Mouse (Mus musculus): ENCODE data around the gene Hist3h2ba. TPM values are rescaled to one million over a fixed set of nuclear protein-coding genes. Genes with fewer than 3 reads are reported as not detected.

Gene Hist3h2ba
- 75.5 and 84.8 TPM in 2 replicates for polyA plus RNA-seq (2014; fragmentation: Nextera tagmentation; extraction: Ambion mirVana)

DNA sequence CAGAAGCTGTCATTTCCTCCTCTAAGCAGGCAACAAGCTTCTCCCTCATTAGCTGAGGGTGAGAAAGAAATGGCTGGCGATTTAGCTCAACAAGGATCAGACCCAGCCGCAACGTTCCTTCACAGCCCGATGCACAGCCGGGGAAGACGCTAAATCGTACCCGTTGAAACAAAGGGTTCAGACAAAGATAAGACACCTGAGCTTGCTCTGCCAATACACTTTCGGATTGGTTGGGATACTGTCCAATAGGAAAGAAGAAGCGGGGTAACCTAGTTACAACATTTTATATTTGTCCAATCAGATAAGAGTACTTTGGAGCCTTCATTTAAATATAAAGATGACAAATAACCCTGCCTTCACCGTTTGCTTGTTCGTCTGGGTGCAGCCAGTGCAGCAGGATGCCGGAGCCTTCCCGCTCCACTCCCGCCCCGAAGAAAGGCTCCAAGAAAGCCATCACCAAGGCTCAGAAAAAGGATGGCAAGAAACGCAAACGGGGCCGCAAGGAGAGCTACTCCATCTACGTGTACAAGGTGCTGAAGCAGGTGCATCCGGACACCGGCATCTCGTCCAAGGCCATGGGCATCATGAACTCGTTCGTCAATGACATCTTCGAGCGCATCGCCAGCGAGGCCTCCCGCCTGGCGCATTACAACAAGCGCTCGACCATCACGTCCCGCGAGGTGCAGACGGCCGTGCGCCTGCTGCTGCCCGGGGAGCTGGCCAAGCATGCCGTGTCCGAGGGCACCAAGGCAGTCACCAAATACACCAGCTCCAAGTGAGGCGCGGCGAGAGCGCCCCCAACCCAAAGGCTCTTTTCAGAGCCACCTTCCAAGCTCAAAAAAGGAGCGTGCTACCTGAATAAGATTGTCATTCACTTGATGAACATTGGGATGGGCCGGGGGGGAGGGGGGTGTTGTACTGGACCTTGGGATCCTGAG lies at the start of gene Hist3h2ba:
Gene Hist3h2ba, plus strand, starts transcription at position 379 of the 938 bp plus-strand sequence.
- Histone ChIP-seq H3K9me3 (ENCODE audit: control insufficient read depth, low read length) (no peaks in the 10 kb centered on the region), H3K4me3 (ENCODE audit: low read depth, low read length) (peak within 1 kb of the TSS; percentile 54), H3K9ac (ENCODE audit: low read length) (peak within 1 kb of the TSS; percentile 85), H3K27me3 (ENCODE audit: control insufficient read depth, insufficient read depth, low read length) (no peaks in the 10 kb centered on the region), H3K36me3 (ENCODE audit: control insufficient read depth, insufficient read depth, low read length) (no peaks in the 10 kb centered on the region), H3K4me2 (ENCODE audit: low read depth) (peak within 1 kb of the TSS; percentile 76), H3K27ac (ENCODE audit: low read depth, low read length) (peak within 1 kb of the TSS; percentile 97), H3K4me1 (ENCODE audit: control insufficient read depth, insufficient read depth, low read length) (peaks cover 4% of the 10 kb centered on the region; the same call in 1 of the 2 replicates)
- DNase-seq (ENCODE audit: low spot score) (peak; percentile 84), ATAC-seq (ENCODE audit: insufficient read depth, low FRiP score, low TSS enrichment) (peak; percentile 92)
- WGBS: under 1% methylated on average over 45 of the region's 48 CpGs

DNA sequence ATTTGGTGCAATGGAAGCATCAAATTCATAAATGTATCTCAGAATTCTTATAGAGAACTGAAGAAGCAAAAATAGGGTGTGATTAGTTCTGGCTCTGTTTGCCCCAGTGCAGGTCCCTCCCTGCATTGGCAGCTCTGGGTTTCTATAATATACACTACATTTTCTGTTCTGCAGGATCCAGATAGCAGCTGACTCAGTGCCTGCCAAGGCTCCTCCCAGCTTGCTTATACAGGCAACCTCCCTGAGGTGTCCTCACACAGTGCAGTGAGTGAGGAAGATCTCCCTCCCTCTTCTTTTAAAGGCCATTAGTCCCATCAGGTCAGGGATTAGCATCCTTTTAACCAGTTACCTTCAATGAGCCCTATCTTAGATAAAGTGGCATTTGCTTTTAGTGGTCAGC lies 47.6 kb upstream of the Hist3h2ba start:
- Histone ChIP-seq H3K27ac (ENCODE audit: low read depth, low read length) (no peak overlapping the region), H3K27me3 (ENCODE audit: control insufficient read depth, insufficient read depth, low read length) (no peaks in the 10 kb centered on the region), H3K4me3 (ENCODE audit: low read depth, low read length) (no peak overlapping the region), H3K9ac (ENCODE audit: low read length) (no peak overlapping the region), H3K4me1 (ENCODE audit: control insufficient read depth, insufficient read depth, low read length) (peaks cover 6% of the 10 kb centered on the region; the same call in 1 of the 2 replicates), H3K4me2 (ENCODE audit: low read depth) (no peak overlapping the region), H3K36me3 (ENCODE audit: control insufficient read depth, insufficient read depth, low read length) (no peaks in the 10 kb centered on the region), H3K9me3 (ENCODE audit: control insufficient read depth, low read length) (no peaks in the 10 kb centered on the region)
- ATAC-seq (ENCODE audit: insufficient read depth, low FRiP score, low TSS enrichment): no peak
- DNase-seq (ENCODE audit: low spot score): no peak

DNA sequence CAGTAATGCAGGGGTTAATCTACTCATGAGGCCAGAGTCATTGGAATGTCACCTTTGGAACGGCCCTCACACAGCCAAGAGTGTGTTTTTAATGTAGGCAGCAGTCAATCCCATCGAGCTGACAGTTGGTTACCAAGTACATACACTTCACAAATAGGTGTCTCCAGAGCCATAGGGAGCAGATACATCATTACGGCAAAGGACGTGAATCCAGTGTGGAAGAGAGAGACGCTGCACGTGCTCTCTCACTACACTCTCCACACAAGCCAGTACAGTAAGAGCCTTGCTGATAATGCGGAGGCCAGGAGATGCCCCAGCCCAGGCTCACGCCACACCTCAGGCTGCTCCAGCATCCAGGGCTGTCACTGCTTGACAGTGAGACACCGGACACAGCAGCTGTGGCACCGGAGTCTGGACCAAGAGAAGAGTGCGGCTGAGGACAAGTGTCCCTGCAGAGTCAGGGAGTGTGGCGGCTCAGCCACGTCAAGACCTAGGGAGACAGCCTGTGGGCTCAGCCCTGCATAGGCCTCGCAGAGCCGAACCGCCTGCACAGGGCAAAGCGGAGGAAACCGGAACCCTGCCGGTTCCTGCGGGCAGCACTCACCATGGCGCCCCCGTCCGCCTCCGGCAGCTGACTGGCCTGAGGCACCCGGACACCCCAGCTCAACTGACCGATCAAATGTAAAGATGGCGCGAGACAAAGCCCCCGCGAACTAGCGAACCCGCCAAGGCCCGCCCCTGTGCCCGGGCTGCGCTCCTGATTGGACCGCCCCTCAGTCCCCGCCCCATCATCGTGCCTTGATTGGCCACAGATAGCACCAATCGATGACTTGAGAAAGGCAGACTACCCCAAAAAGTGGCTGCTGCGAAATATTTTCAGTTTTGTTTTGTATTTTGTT lies 45.0 kb upstream of the Hist3h2ba start, which contains the start of gene Zfp39:
Gene Zfp39, minus strand, starts transcription at position 715 of the 899 bp plus-strand sequence.
- H3K4me2 ChIP-seq (ENCODE audit: low read depth): peak within 1 kb of the TSS; percentile 93
- ATAC-seq (ENCODE audit: insufficient read depth, low FRiP score, low TSS enrichment) (peak; percentile 99), DNase-seq (ENCODE audit: low spot score) (peak; percentile 95)
- peak within 1 kb of the TSS; percentile 76 for H3K4me3 ChIP-seq (ENCODE audit: low read depth, low read length)
- peak within 1 kb of the TSS; percentile 68 for H3K27ac ChIP-seq (ENCODE audit: low read depth, low read length)
- no peaks in the 10 kb centered on the region for H3K9me3 ChIP-seq (ENCODE audit: control insufficient read depth, low read length)
- under 1% methylated on average over 40 of the region's 40 CpGs for WGBS
- peak within 1 kb of the TSS; percentile 91 for H3K9ac ChIP-seq (ENCODE audit: low read length)
- H3K36me3 ChIP-seq (ENCODE audit: control insufficient read depth, insufficient read depth, low read length): no peaks in the 10 kb centered on the region
- H3K4me1 ChIP-seq (ENCODE audit: control insufficient read depth, insufficient read depth, low read length): peaks cover 6% of the 10 kb centered on the region; the same call in 1 of the 2 replicates
- H3K27me3 ChIP-seq (ENCODE audit: control insufficient read depth, insufficient read depth, low read length): no peaks in the 10 kb centered on the region

DNA sequence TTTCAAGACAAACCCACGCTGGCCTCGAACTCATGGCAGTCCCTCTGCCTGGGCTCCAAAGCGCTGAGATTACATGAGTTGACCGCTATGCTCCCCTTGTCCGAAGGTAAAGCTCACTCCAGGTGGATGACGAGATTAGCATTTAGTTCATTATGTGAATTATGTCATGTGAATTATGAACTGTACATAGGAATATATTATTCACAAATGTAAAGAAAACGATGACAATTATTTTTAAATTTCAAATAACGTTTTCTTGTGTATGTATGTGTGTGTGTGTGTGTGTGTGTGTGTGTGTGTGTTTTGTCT lies 44.4 kb upstream of the Hist3h2ba start:
- Histone ChIP-seq H3K27ac (ENCODE audit: low read depth, low read length) (no peak overlapping the region), H3K36me3 (ENCODE audit: control insufficient read depth, insufficient read depth, low read length) (no peaks in the 10 kb centered on the region), H3K4me2 (ENCODE audit: low read depth) (peak overlapping the region; percentile 49), H3K27me3 (ENCODE audit: control insufficient read depth, insufficient read depth, low read length) (no peaks in the 10 kb centered on the region), H3K4me1 (ENCODE audit: control insufficient read depth, insufficient read depth, low read length) (peaks cover 6% of the 10 kb centered on the region; the same call in 1 of the 2 replicates), H3K4me3 (ENCODE audit: low read depth, low read length) (peak overlapping the region; percentile 76), H3K9ac (ENCODE audit: low read length) (no peak overlapping the region), H3K9me3 (ENCODE audit: control insufficient read depth, low read length) (no peaks in the 10 kb centered on the region)
- 6% methylated on average over 8 of the region's 8 CpGs for WGBS
- no peak for DNase-seq (ENCODE audit: low spot score)
- 0 out of 2 replicates have a peak, but pooled peaks have one; percentile 27 for ATAC-seq (ENCODE audit: insufficient read depth, low FRiP score, low TSS enrichment)

DNA sequence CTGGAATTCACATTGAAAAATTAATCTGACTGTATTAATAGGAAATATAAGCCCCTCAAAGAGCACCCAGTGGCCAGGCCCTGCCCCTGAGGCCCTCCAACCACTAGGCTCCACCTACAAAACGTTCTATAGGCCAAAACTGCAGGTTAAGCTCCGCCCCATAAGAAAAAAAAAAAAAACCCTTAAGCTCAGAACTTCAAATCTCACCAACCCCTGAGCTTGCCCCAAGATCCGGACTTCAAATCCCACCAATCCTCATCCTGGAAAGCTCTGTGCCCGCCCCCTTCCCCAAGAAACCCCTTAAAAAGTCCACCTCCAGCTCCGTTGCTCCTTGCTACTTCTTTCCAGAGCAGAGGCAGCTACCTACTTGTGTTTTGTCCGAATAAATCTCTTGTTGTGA lies 43.9 kb upstream of the Hist3h2ba start:
- Histone ChIP-seq H3K4me3 (ENCODE audit: low read depth, low read length) (no peak overlapping the region), H3K9ac (ENCODE audit: low read length) (no peak overlapping the region), H3K9me3 (ENCODE audit: control insufficient read depth, low read length) (no peaks in the 10 kb centered on the region), H3K4me1 (ENCODE audit: control insufficient read depth, insufficient read depth, low read length) (peaks cover 6% of the 10 kb centered on the region; the same call in 1 of the 2 replicates), H3K27me3 (ENCODE audit: control insufficient read depth, insufficient read depth, low read length) (no peaks in the 10 kb centered on the region), H3K36me3 (ENCODE audit: control insufficient read depth, insufficient read depth, low read length) (no peaks in the 10 kb centered on the region), H3K4me2 (ENCODE audit: low read depth) (no peak overlapping the region), H3K27ac (ENCODE audit: low read depth, low read length) (no peak overlapping the region)
- ATAC-seq (ENCODE audit: insufficient read depth, low FRiP score, low TSS enrichment): no peak
- peak; percentile 32 for DNase-seq (ENCODE audit: low spot score)
- WGBS: 45% methylated on average over 6 of the region's 6 CpGs

DNA sequence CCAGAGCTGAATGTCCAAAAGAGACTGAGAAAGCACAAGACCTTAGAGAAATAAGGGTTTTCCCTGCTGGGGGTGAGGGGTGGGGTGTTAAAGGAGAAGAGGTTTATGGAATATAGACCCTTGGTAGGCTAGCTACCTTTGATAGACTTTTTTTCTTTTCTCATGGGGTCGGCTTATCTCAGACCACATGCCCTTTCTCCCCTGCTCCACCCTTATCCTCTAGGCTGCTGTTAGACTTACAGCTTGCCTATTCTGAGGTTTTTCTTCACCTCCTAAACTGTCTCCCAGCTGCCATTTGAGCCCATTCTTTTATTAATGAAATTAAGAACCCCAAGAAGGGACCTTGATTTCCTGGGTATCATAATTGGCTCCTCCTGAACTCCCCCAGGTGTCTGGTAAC lies 34.9 kb upstream of the Hist3h2ba start:
- Histone ChIP-seq H3K27me3 (ENCODE audit: control insufficient read depth, insufficient read depth, low read length) (no peaks in the 10 kb centered on the region), H3K9me3 (ENCODE audit: control insufficient read depth, low read length) (no peaks in the 10 kb centered on the region), H3K4me2 (ENCODE audit: low read depth) (no peak overlapping the region), H3K4me3 (ENCODE audit: low read depth, low read length) (no peak overlapping the region), H3K27ac (ENCODE audit: low read depth, low read length) (no peak overlapping the region), H3K4me1 (ENCODE audit: control insufficient read depth, insufficient read depth, low read length) (no peaks in the 10 kb centered on the region), H3K9ac (ENCODE audit: low read length) (no peak overlapping the region), H3K36me3 (ENCODE audit: control insufficient read depth, insufficient read depth, low read length) (no peaks in the 10 kb centered on the region)
- no peak for DNase-seq (ENCODE audit: low spot score)
- ATAC-seq (ENCODE audit: insufficient read depth, low FRiP score, low TSS enrichment): no peak
- WGBS: 83% methylated on average over 1 of the region's 1 CpGs

DNA sequence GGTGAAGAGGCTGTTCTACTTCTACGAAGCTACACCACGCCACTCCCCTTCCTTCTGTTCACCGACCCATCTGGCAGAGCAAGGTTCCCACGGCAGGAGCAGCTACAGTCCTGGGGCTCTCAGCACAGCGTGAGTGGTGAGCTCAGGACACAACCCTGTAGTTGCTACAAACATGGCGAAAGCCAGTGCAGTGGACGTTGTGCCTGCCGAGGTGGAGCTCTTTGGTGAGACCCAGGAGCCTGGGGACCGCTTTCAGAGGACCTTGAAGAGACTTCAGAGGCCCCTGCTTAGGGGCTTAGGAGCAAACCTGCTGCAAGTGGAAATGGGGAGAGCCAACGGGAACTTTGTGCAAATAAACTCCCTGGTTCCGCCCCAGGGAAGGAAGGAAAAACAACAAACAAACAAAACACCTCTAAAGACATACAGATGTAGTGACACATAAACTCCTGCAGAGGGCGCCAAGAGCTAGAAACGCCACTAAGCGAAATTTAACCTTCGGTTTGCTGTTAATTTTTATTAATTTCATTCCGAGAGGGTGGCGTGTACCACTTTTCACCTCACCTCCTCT lies 34.2 kb upstream of the Hist3h2ba start:
- 21% methylated on average over 17 of the region's 17 CpGs for WGBS
- no peak overlapping the region for H3K27ac ChIP-seq (ENCODE audit: low read depth, low read length)
- ATAC-seq (ENCODE audit: insufficient read depth, low FRiP score, low TSS enrichment): no peak

More for the DNA sequence above, 34.2 kb upstream of the Hist3h2ba start:
- peak; percentile 35 for DNase-seq (ENCODE audit: low spot score)
- Histone ChIP-seq H3K9ac (ENCODE audit: low read length) (0 out of 2 replicates have a peak overlapping the region, but pooled peaks have one; percentile 40), H3K4me1 (ENCODE audit: control insufficient read depth, insufficient read depth, low read length) (no peaks in the 10 kb centered on the region), H3K4me2 (ENCODE audit: low read depth) (peak overlapping the region; percentile 36), H3K4me3 (ENCODE audit: low read depth, low read length) (0 out of 2 replicates have a peak overlapping the region, but pooled peaks have one; percentile 19), H3K36me3 (ENCODE audit: control insufficient read depth, insufficient read depth, low read length) (no peaks in the 10 kb centered on the region), H3K27me3 (ENCODE audit: control insufficient read depth, insufficient read depth, low read length) (no peaks in the 10 kb centered on the region), H3K9me3 (ENCODE audit: control insufficient read depth, low read length) (no peaks in the 10 kb centered on the region)

Data from neural tube, embryonic 11.5 days (tissue).